Mouse (Mus musculus): ENCODE results near the gene Ldlrap1. TPM values are rescaled to one million over a fixed set of nuclear protein-coding genes. Genes with fewer than 3 reads are reported as not detected.

Gene Ldlrap1
- polyA plus RNA-seq, 1 experiment from 2014 or later = 18.0 TPM

- H3K4me3 ChIP-seq (ENCODE audit: low read depth, low read length) = no peak overlapping the region
- TF ChIP-seq CTCF (IDR thresholded peaks at IDR 0.05; ENCODE audit: low read depth) = no peak
- no peak for ATAC-seq
- H3K27ac ChIP-seq (ENCODE audit: low read depth, low read length) = no peak overlapping the region
- H3K4me2 ChIP-seq (replicated peaks; ENCODE audit: low read depth) = no peak overlapping the region
- peaks cover 6% of the 10 kb centered on the region for H3K36me3 ChIP-seq (ENCODE audit: control insufficient read depth, insufficient read depth)
- no peaks in the 10 kb centered on the region for H3K9me3 ChIP-seq (ENCODE audit: control insufficient read depth)
- H3K9ac ChIP-seq (ENCODE audit: low read depth, low read length) = no peak overlapping the region
- WGBS = 78% methylated on average over 3 of the region's 3 CpGs
- H3K4me1 ChIP-seq (replicated peaks; ENCODE audit: control insufficient read depth, insufficient read depth, low read length) = 0 out of 2 replicates have a peak, but pooled peaks cover under 1% of the 10 kb centered on the region
- no peaks in the 10 kb centered on the region for H3K27me3 ChIP-seq (replicated peaks; ENCODE audit: control insufficient read depth, insufficient read depth, low read length)
Observed at GRCm38 (mm10) chr4:134739530-134739929, 28.3 kb downstream of the Ldlrap1 start.

GRCm38 (mm10) chr4:134737365-134737910, 30.4 kb downstream of the Ldlrap1 start:
- peaks cover 8% of the 10 kb centered on the region for H3K4me1 ChIP-seq (replicated peaks; ENCODE audit: control insufficient read depth, insufficient read depth, low read length)
- WGBS = 77% methylated on average over 14 of the region's 14 CpGs
- no peak for ATAC-seq
- no peak overlapping the region for H3K4me2 ChIP-seq (replicated peaks; ENCODE audit: low read depth)
- no peak overlapping the region for H3K9ac ChIP-seq (ENCODE audit: low read depth, low read length)
- no peaks in the 10 kb centered on the region for H3K36me3 ChIP-seq (ENCODE audit: control insufficient read depth, insufficient read depth)
- H3K4me3 ChIP-seq (ENCODE audit: low read depth, low read length) = no peak overlapping the region
- H3K27ac ChIP-seq (ENCODE audit: low read depth, low read length) = no peak overlapping the region
- no peak for TF ChIP-seq CTCF (IDR thresholded peaks at IDR 0.05; ENCODE audit: low read depth)
- H3K9me3 ChIP-seq (ENCODE audit: control insufficient read depth) = no peaks in the 10 kb centered on the region
- H3K27me3 ChIP-seq (replicated peaks; ENCODE audit: control insufficient read depth, insufficient read depth, low read length) = no peaks in the 10 kb centered on the region

- Histone ChIP-seq H3K4me2 (replicated peaks; ENCODE audit: low read depth) (no peak overlapping the region), H3K27ac (ENCODE audit: low read depth, low read length) (no peak overlapping the region), H3K4me1 (replicated peaks; ENCODE audit: control insufficient read depth, insufficient read depth, low read length) (peaks cover 8% of the 10 kb centered on the region), H3K4me3 (ENCODE audit: low read depth, low read length) (no peak overlapping the region), H3K9me3 (ENCODE audit: control insufficient read depth) (no peaks in the 10 kb centered on the region), H3K9ac (ENCODE audit: low read depth, low read length) (no peak overlapping the region), H3K27me3 (replicated peaks; ENCODE audit: control insufficient read depth, insufficient read depth, low read length) (no peaks in the 10 kb centered on the region), H3K36me3 (ENCODE audit: control insufficient read depth, insufficient read depth) (no peaks in the 10 kb centered on the region)
- 63% methylated on average over 7 of the region's 7 CpGs for WGBS
- ATAC-seq = no peak
- no peak for TF ChIP-seq CTCF (IDR thresholded peaks at IDR 0.05; ENCODE audit: low read depth)
Observed at GRCm38 (mm10) chr4:134736147-134736546, 31.7 kb downstream of the Ldlrap1 start.

- H3K4me1 ChIP-seq (replicated peaks; ENCODE audit: control insufficient read depth, insufficient read depth, low read length) = peaks cover 11% of the 10 kb centered on the region
- WGBS = 33% methylated on average over 9 of the region's 9 CpGs
- H3K9ac ChIP-seq (ENCODE audit: low read depth, low read length) = no peak overlapping the region
- peak overlapping the region; percentile 54 for H3K4me2 ChIP-seq (replicated peaks; ENCODE audit: low read depth)
- peak; percentile 70; the same call in 1 of the 2 replicates for ATAC-seq
- H3K27ac ChIP-seq (ENCODE audit: low read depth, low read length) = peak overlapping the region; percentile 71
- no peaks in the 10 kb centered on the region for H3K27me3 ChIP-seq (replicated peaks; ENCODE audit: control insufficient read depth, insufficient read depth, low read length)
- no peaks in the 10 kb centered on the region for H3K9me3 ChIP-seq (ENCODE audit: control insufficient read depth)
- no peak for TF ChIP-seq CTCF (IDR thresholded peaks at IDR 0.05; ENCODE audit: low read depth)
- H3K4me3 ChIP-seq (ENCODE audit: low read depth, low read length) = 0 out of 2 replicates have a peak overlapping the region, but pooled peaks have one; percentile 14
- H3K36me3 ChIP-seq (ENCODE audit: control insufficient read depth, insufficient read depth) = no peaks in the 10 kb centered on the region
Observed at GRCm38 (mm10) chr4:134734629-134735081, 33.2 kb downstream of the Ldlrap1 start.

- Histone ChIP-seq H3K9me3 (ENCODE audit: control insufficient read depth) (no peaks in the 10 kb centered on the region), H3K9ac (ENCODE audit: low read depth, low read length) (no peak overlapping the region), H3K4me2 (replicated peaks; ENCODE audit: low read depth) (peak overlapping the region; percentile 54), H3K4me3 (ENCODE audit: low read depth, low read length) (0 out of 2 replicates have a peak overlapping the region, but pooled peaks have one; percentile 14), H3K36me3 (ENCODE audit: control insufficient read depth, insufficient read depth) (no peaks in the 10 kb centered on the region), H3K4me1 (replicated peaks; ENCODE audit: control insufficient read depth, insufficient read depth, low read length) (peaks cover 11% of the 10 kb centered on the region), H3K27ac (ENCODE audit: low read depth, low read length) (peak overlapping the region; percentile 71), H3K27me3 (replicated peaks; ENCODE audit: control insufficient read depth, insufficient read depth, low read length) (no peaks in the 10 kb centered on the region)
- TF ChIP-seq CTCF (IDR thresholded peaks at IDR 0.05; ENCODE audit: low read depth) = no peak
- WGBS = 4% methylated on average over 13 of the region's 13 CpGs
- ATAC-seq = peak; percentile 96
Observed at GRCm38 (mm10) chr4:134734038-134734628, 33.7 kb downstream of the Ldlrap1 start.

- no peak overlapping the region for H3K4me2 ChIP-seq (replicated peaks; ENCODE audit: low read depth)
- no peak for ATAC-seq
- 62% methylated on average over 9 of the region's 9 CpGs for WGBS
- H3K27me3 ChIP-seq (replicated peaks; ENCODE audit: control insufficient read depth, insufficient read depth, low read length) = no peaks in the 10 kb centered on the region
- no peak overlapping the region for H3K9ac ChIP-seq (ENCODE audit: low read depth, low read length)
- H3K4me3 ChIP-seq (ENCODE audit: low read depth, low read length) = no peak overlapping the region
- H3K4me1 ChIP-seq (replicated peaks; ENCODE audit: control insufficient read depth, insufficient read depth, low read length) = peaks cover 11% of the 10 kb centered on the region
- no peaks in the 10 kb centered on the region for H3K9me3 ChIP-seq (ENCODE audit: control insufficient read depth)
- H3K36me3 ChIP-seq (ENCODE audit: control insufficient read depth, insufficient read depth) = no peaks in the 10 kb centered on the region
- H3K27ac ChIP-seq (ENCODE audit: low read depth, low read length) = no peak overlapping the region
- no peak for TF ChIP-seq CTCF (IDR thresholded peaks at IDR 0.05; ENCODE audit: low read depth)
Observed at GRCm38 (mm10) chr4:134733371-134733770, 34.5 kb downstream of the Ldlrap1 start.
